Mouse (Mus musculus) liver, embryonic 14.5 days (tissue): ENCODE measurements around the gene Slc25a16. TPM values are rescaled to one million over a fixed set of nuclear protein-coding genes. Genes with fewer than 3 reads are reported as not detected.

Experiments
- ATAC-seq: fragments of 200-750 bp; cut with Nextera tagmentation; 2 replicates; pipeline ENCODE4 v1.8.0; 2017; ENCODE audit warnings: moderate number of reproducible peaks, mild to moderate bottlenecking, moderate library complexity; ENCODE audit not compliant: insufficient read depth
- DNase-seq, 3 experiments: peaks; one replicate each; pipeline ENCODE4 v3.0.0-alpha.2; 2012 to 2013; ENCODE audit warnings: low read depth in 3 of 3, low spot score in 3 of 3
- H3K27ac ChIP-seq: fragments of 300-500 bp; sonication (generic); 2 replicates; pipeline ENCODE4 v1.5.1; 2014; ENCODE audit warnings: moderate library complexity, mild to moderate bottlenecking, control low read depth, inconsistent platforms
- H3K27me3 ChIP-seq: fragments of 300-500 bp; sonication (generic); 2 replicates; pipeline ENCODE4 v1.6.1; 2014; ENCODE audit warnings: mild to moderate bottlenecking, low read length, moderate library complexity; ENCODE audit not compliant: control insufficient read depth, insufficient read depth
- H3K36me3 ChIP-seq: fragments of 300-500 bp; sonication (generic); replicated peaks from 2 replicates; pipeline ENCODE4 v1.6.1; 2014; ENCODE audit warnings: low read depth; ENCODE audit not compliant: control insufficient read depth, insufficient read depth
- H3K4me1 ChIP-seq, 2 experiments: fragments of 200-500 bp in 1 of 2; fragments of 300-500 bp in 1 of 2; sonication (generic) in 1 of 2; replicated peaks; 2 replicates each; pipeline ENCODE4 v1.6.1; 2012 to 2014; ENCODE audit warnings: antibody characterized with exemption in 1 of 2, inconsistent platforms in 1 of 2, low read length in 1 of 2; ENCODE audit not compliant: control insufficient read depth in 2 of 2, insufficient read depth in 2 of 2
- H3K4me2 ChIP-seq: fragments of 300-500 bp; sonication (generic); 2 replicates; pipeline ENCODE4 v1.6.1; 2014; ENCODE audit warnings: low read depth, mild to moderate bottlenecking, control low read depth, moderate library complexity
- H3K4me3 ChIP-seq, 2 experiments: fragments of 200-500 bp in 1 of 2; fragments of 300-500 bp in 1 of 2; sonication (generic) in 1 of 2; 2 replicates each; pipeline ENCODE4 v1.5.1; 2012 to 2014; ENCODE audit warnings: low read depth in 2 of 2, low read length in 2 of 2, mild to moderate bottlenecking in 2 of 2, control low read depth in 1 of 2, inconsistent platforms in 1 of 2, moderate library complexity in 1 of 2; ENCODE audit not compliant: insufficient read depth in 1 of 2
- H3K9ac ChIP-seq: fragments of 300-500 bp; sonication (generic); replicated peaks from 2 replicates; pipeline ENCODE4 v1.6.1; 2014; ENCODE audit warnings: mild to moderate bottlenecking, control low read depth, moderate library complexity
- H3K9me3 ChIP-seq: fragments of 300-500 bp; sonication (generic); 2 replicates; pipeline ENCODE4 v1.6.1; 2016; ENCODE audit warnings: low read length, mixed read lengths; ENCODE audit not compliant: control insufficient read depth
- CTCF ChIP-seq: IDR thresholded peaks from 2 replicates; pipeline ENCODE4 v1.5.1; 2016; ENCODE audit warnings: antibody characterized with exemption, low read depth, control low read depth
- EP300 ChIP-seq: IDR thresholded peaks from 2 replicates; pipeline ENCODE4 v1.6.1; 2016; ENCODE audit warnings: antibody characterized with exemption, low read depth
- WGBS: fragments of 180-500 bp; shearing (Covaris S2); extraction: QIAGEN DNeasy Blood & Tissue Kit; methylation state at CpG from one replicate; pipeline ENCODE4 v1.1.7; 2014; ENCODE audit not compliant: insufficient replicate concordance; 5-methylcytosine and 5-hydroxymethylcytosine counted together
- polyA plus RNA-seq, 2 experiments: library from polyadenylated mRNA; depleted of rRNA in 1 of 2; stranded (reverse) in 1 of 2; unstranded in 1 of 2; fragments of >200 nt; fragmentation: Nextera tagmentation in 1 of 2; extraction: Ambion mirVana in 1 of 2; gene quantifications; 2 replicates each; pipeline versions ENCODE4 v1.2.1 to v1.2.3; 2012 to 2014

The Slc25a16 gene
- polyA plus RNA-seq, 2 experiments = 6.2 to 7.0 TPM

- Histone ChIP-seq H3K36me3 (no peaks in the 10 kb centered on the region), H3K9me3 (no peaks in the 10 kb centered on the region), H3K4me1 (no peaks in the 10 kb centered on the region), H3K27ac (no peak overlapping the region), H3K9ac (no peak overlapping the region), H3K27me3 (no peaks in the 10 kb centered on the region), H3K4me2 (no peak overlapping the region), H3K4me3 (no peak overlapping the region)
- no peak for TF ChIP-seq CTCF
- no peak for TF ChIP-seq EP300
- DNase-seq (no peak), ATAC-seq (no peak)
- WGBS = 59% methylated on average over 6 of the region's 6 CpGs
Measured at GRCm38 (mm10) chr10:62895386-62895785, 25.0 kb upstream of the Slc25a16 start.

GRCm38 (mm10) chr10:62896035-62896434 is 24.4 kb upstream of the Slc25a16 start:
- H3K27me3 ChIP-seq = no peaks in the 10 kb centered on the region
- H3K9ac ChIP-seq = no peak overlapping the region
- no peak overlapping the region for H3K4me2 ChIP-seq
- no peaks in the 10 kb centered on the region for H3K9me3 ChIP-seq
- H3K4me1 ChIP-seq = no peaks in the 10 kb centered on the region
- no peak for ATAC-seq
- WGBS = 36% methylated on average over 4 of the region's 4 CpGs
- H3K4me3 ChIP-seq = no peak overlapping the region
- no peak overlapping the region for H3K27ac ChIP-seq
- no peak for DNase-seq
- H3K36me3 ChIP-seq = no peaks in the 10 kb centered on the region
- no peak for TF ChIP-seq CTCF

GRCm38 (mm10) chr10:62896774-62897173 is 23.7 kb upstream of the Slc25a16 start:
- H3K27ac ChIP-seq = no peak overlapping the region
- no peak overlapping the region for H3K4me3 ChIP-seq
- no peak for ATAC-seq
- H3K9ac ChIP-seq = no peak overlapping the region
- H3K4me1 ChIP-seq = no peaks in the 10 kb centered on the region
- H3K4me2 ChIP-seq = no peak overlapping the region
- no peaks in the 10 kb centered on the region for H3K36me3 ChIP-seq
- no peak for DNase-seq
- H3K27me3 ChIP-seq = no peaks in the 10 kb centered on the region
- WGBS = 74% methylated on average over 4 of the region's 4 CpGs
- no peaks in the 10 kb centered on the region for H3K9me3 ChIP-seq
- TF ChIP-seq EP300 (no peak), CTCF (no peak)

GRCm38 (mm10) chr10:62897437-62897836 is 23.0 kb upstream of the Slc25a16 start:
- ATAC-seq = no peak
- no peaks in the 10 kb centered on the region for H3K27me3 ChIP-seq
- no peak overlapping the region for H3K9ac ChIP-seq
- H3K4me2 ChIP-seq = no peak overlapping the region
- 78% methylated on average over 3 of the region's 3 CpGs for WGBS
- H3K9me3 ChIP-seq = no peaks in the 10 kb centered on the region
- H3K27ac ChIP-seq = no peak overlapping the region
- no peak overlapping the region for H3K4me3 ChIP-seq
- no peaks in the 10 kb centered on the region for H3K36me3 ChIP-seq
- no peak for TF ChIP-seq EP300
- DNase-seq = no peak
- H3K4me1 ChIP-seq = no peaks in the 10 kb centered on the region

- Histone ChIP-seq H3K27ac (no peak overlapping the region), H3K9ac (no peak overlapping the region), H3K27me3 (no peaks in the 10 kb centered on the region), H3K4me2 (no peak overlapping the region), H3K36me3 (no peaks in the 10 kb centered on the region), H3K9me3 (no peaks in the 10 kb centered on the region), H3K4me3 (no peak overlapping the region), H3K4me1 (no peaks in the 10 kb centered on the region)
- ATAC-seq (no peak), DNase-seq (no peak)
- 62% methylated on average over 2 of the region's 2 CpGs for WGBS
- no peak for TF ChIP-seq CTCF
- no peak for TF ChIP-seq EP300
Measured at GRCm38 (mm10) chr10:62898061-62898460, 22.4 kb upstream of the Slc25a16 start.

GRCm38 (mm10) chr10:62900144-62900543 is 20.3 kb upstream of the Slc25a16 start:
- WGBS = 72% methylated on average over 4 of the region's 4 CpGs
- Histone ChIP-seq H3K27ac (no peak overlapping the region), H3K4me3 (no peak overlapping the region), H3K4me1 (no peaks in the 10 kb centered on the region), H3K27me3 (no peaks in the 10 kb centered on the region), H3K9ac (no peak overlapping the region), H3K9me3 (no peaks in the 10 kb centered on the region), H3K36me3 (no peaks in the 10 kb centered on the region), H3K4me2 (no peak overlapping the region)
- no peak for ATAC-seq
- TF ChIP-seq CTCF = no peak
- no peak for TF ChIP-seq EP300
- no peak for DNase-seq
